Mouse (Mus musculus): ENCODE data around the gene Gm2a. TPM values are rescaled to one million over a fixed set of nuclear protein-coding genes. Genes with fewer than 3 reads are reported as not detected.
A peak's percentile ranks its signal among the peaks of the same experiment; 100 is the strongest.

The Gm2a gene
- polyA plus RNA-seq (2012; fragmentation: generic; extraction: Trizol) = 5.8 TPM

GRCm38 (mm10) chr11:55097463-55098188 is at the start of gene Gm2a:
Gene Gm2a, plus strand, starts transcription at chr11:55098115.
- TF ChIP-seq SRF (IDR thresholded peaks at IDR 0.05; ENCODE audit: control insufficient read depth, insufficient read length, low read depth) = peak; percentile 28
- TF ChIP-seq MYOD1 (IDR thresholded peaks at IDR 0.05; ENCODE audit: control insufficient read depth in 1 of 3, insufficient read length in 2 of 3, low read depth in 2 of 3) = peak in 2 of 3 experiments; percentile 65 to 70
- peak; percentile 98 for TF ChIP-seq POLR2A (IDR thresholded peaks at IDR 0.05; ENCODE audit: insufficient read length, low read depth)
- TF ChIP-seq TCF3 (IDR thresholded peaks at IDR 0.05; ENCODE audit: insufficient read length, low read depth) = no peak
- no peak for TF ChIP-seq CEBPB (IDR thresholded peaks at IDR 0.05; ENCODE audit: insufficient read depth, poor library complexity, severe bottlenecking)
- TF ChIP-seq MYOG (IDR thresholded peaks at IDR 0.05; ENCODE audit: control insufficient read depth in 1 of 3, insufficient read depth in 1 of 3, insufficient read length in 2 of 3, low read depth in 2 of 3) = peak in 1 of 3 experiments; percentile 77
- peak; percentile 90 for TF ChIP-seq POLR2AphosphoS2 (IDR thresholded peaks at IDR 0.05; ENCODE audit: insufficient read length, low read depth)
- no peak for TF ChIP-seq USF1 (IDR thresholded peaks at IDR 0.05; ENCODE audit: low read depth)
- no peak for TF ChIP-seq MAX (IDR thresholded peaks at IDR 0.05; ENCODE audit: low read depth)
- no peak for TF ChIP-seq REST (IDR thresholded peaks at IDR 0.05; ENCODE audit: insufficient read depth, insufficient read length)
- Histone ChIP-seq H3K36me3 (ENCODE audit: control insufficient read depth, insufficient read depth) (no peaks in the 10 kb centered on the region), H3K79me2 (ENCODE audit: control insufficient read depth, insufficient read depth) (no peaks in the 10 kb centered on the region), H3K4me2 (ENCODE audit: low read depth) (peak within 1 kb of the TSS; percentile 89), H3K4me3 (peak within 1 kb of the TSS; percentile 22), H3K27me3 (ENCODE audit: control insufficient read depth, insufficient read depth, insufficient read length) (no peaks in the 10 kb centered on the region), H3ac (ENCODE audit: control insufficient read depth, insufficient read length) (no peak within 1 kb of the TSS)

- Histone ChIP-seq H3K36me3 (ENCODE audit: control insufficient read depth, insufficient read depth) (no peaks in the 10 kb centered on the region), H3K4me3 (no peak overlapping the region), H3K27me3 (ENCODE audit: control insufficient read depth, insufficient read depth, insufficient read length) (no peaks in the 10 kb centered on the region), H3ac (ENCODE audit: control insufficient read depth, insufficient read length) (no peak overlapping the region), H3K79me2 (ENCODE audit: control insufficient read depth, insufficient read depth) (no peaks in the 10 kb centered on the region), H3K4me2 (ENCODE audit: low read depth) (no peak overlapping the region)
- no peak for TF ChIP-seq TCF3 (IDR thresholded peaks at IDR 0.05; ENCODE audit: insufficient read length, low read depth)
- no peak for TF ChIP-seq CEBPB (IDR thresholded peaks at IDR 0.05; ENCODE audit: insufficient read depth, poor library complexity, severe bottlenecking)
- no peak for TF ChIP-seq USF1 (IDR thresholded peaks at IDR 0.05; ENCODE audit: low read depth)
- no peak for TF ChIP-seq REST (IDR thresholded peaks at IDR 0.05; ENCODE audit: insufficient read depth, insufficient read length)
- no peak for TF ChIP-seq TCF12 (IDR thresholded peaks at IDR 0.05; ENCODE audit: insufficient read depth, poor library complexity, severe bottlenecking)
These were observed 46.9 kb upstream of the Gm2a start for GRCm38 (mm10) chr11:55050837-55051510.

GRCm38 (mm10) chr11:55057511-55057910 is 40.4 kb upstream of the Gm2a start:
- Histone ChIP-seq H3K27me3 (ENCODE audit: control insufficient read depth, insufficient read depth, insufficient read length) (no peaks in the 10 kb centered on the region), H3K4me3 (no peak overlapping the region), H3ac (ENCODE audit: control insufficient read depth, insufficient read length) (no peak overlapping the region), H3K4me2 (ENCODE audit: low read depth) (no peak overlapping the region), H3K36me3 (ENCODE audit: control insufficient read depth, insufficient read depth) (no peaks in the 10 kb centered on the region), H3K79me2 (ENCODE audit: control insufficient read depth, insufficient read depth) (no peaks in the 10 kb centered on the region)
- TF ChIP-seq E2F4 (IDR thresholded peaks at IDR 0.05; ENCODE audit: insufficient read depth) (no peak), USF1 (IDR thresholded peaks at IDR 0.05; ENCODE audit: low read depth) (no peak), MAX (IDR thresholded peaks at IDR 0.05; ENCODE audit: low read depth) (no peak), POLR2A (IDR thresholded peaks at IDR 0.05; ENCODE audit: insufficient read length, low read depth) (no peak), REST (IDR thresholded peaks at IDR 0.05; ENCODE audit: insufficient read depth, insufficient read length) (no peak), MYOD1 (IDR thresholded peaks at IDR 0.05; ENCODE audit: control insufficient read depth in 1 of 3, insufficient read length in 2 of 3, low read depth in 2 of 3) (no peak), TCF12 (IDR thresholded peaks at IDR 0.05; ENCODE audit: insufficient read depth, poor library complexity, severe bottlenecking) (no peak), TCF3 (IDR thresholded peaks at IDR 0.05; ENCODE audit: insufficient read length, low read depth) (no peak), POLR2AphosphoS2 (IDR thresholded peaks at IDR 0.05; ENCODE audit: insufficient read length, low read depth) (no peak)

GRCm38 (mm10) chr11:55060802-55061201 is 37.1 kb upstream of the Gm2a start:
- Histone ChIP-seq H3K27me3 (ENCODE audit: control insufficient read depth, insufficient read depth, insufficient read length) (no peaks in the 10 kb centered on the region), H3K4me2 (ENCODE audit: low read depth) (no peak overlapping the region), H3K79me2 (ENCODE audit: control insufficient read depth, insufficient read depth) (no peaks in the 10 kb centered on the region), H3K4me3 (no peak overlapping the region), H3K36me3 (ENCODE audit: control insufficient read depth, insufficient read depth) (no peaks in the 10 kb centered on the region), H3ac (ENCODE audit: control insufficient read depth, insufficient read length) (no peak overlapping the region)
- TF ChIP-seq POLR2AphosphoS2 (IDR thresholded peaks at IDR 0.05; ENCODE audit: insufficient read length, low read depth) (no peak), MYOD1 (IDR thresholded peaks at IDR 0.05; ENCODE audit: control insufficient read depth in 1 of 3, insufficient read length in 2 of 3, low read depth in 2 of 3) (no peak), POLR2A (IDR thresholded peaks at IDR 0.05; ENCODE audit: insufficient read length, low read depth) (no peak), CEBPB (IDR thresholded peaks at IDR 0.05; ENCODE audit: insufficient read depth, poor library complexity, severe bottlenecking) (no peak), E2F4 (IDR thresholded peaks at IDR 0.05; ENCODE audit: insufficient read depth) (no peak), REST (IDR thresholded peaks at IDR 0.05; ENCODE audit: insufficient read depth, insufficient read length) (no peak), USF1 (IDR thresholded peaks at IDR 0.05; ENCODE audit: low read depth) (no peak), TCF3 (IDR thresholded peaks at IDR 0.05; ENCODE audit: insufficient read length, low read depth) (no peak), MYOG (IDR thresholded peaks at IDR 0.05; ENCODE audit: control insufficient read depth in 1 of 3, insufficient read depth in 1 of 3, insufficient read length in 2 of 3, low read depth in 2 of 3) (no peak), TCF12 (IDR thresholded peaks at IDR 0.05; ENCODE audit: insufficient read depth, poor library complexity, severe bottlenecking) (no peak), MAX (IDR thresholded peaks at IDR 0.05; ENCODE audit: low read depth) (no peak), SRF (IDR thresholded peaks at IDR 0.05; ENCODE audit: control insufficient read depth, insufficient read length, low read depth) (no peak)

Measured in myocyte (in vitro differentiated cells).